Mouse (Mus musculus) limb, embryonic 12.5 days (tissue): Measurements from ENCODE around the gene Nrros. TPM values are rescaled to one million over a fixed set of nuclear protein-coding genes. Genes with fewer than 3 reads are reported as not detected.
A peak's percentile ranks its signal among the peaks of the same experiment; 100 is the strongest.

Experiments
- ATAC-seq: fragments of 200-750 bp; cut with Nextera tagmentation; 2 replicates; pipeline ENCODE4 v1.8.0; 2017; ENCODE audit warnings: low read depth, moderate TSS enrichment; ENCODE audit not compliant: insufficient number of reproducible peaks, insufficient read depth, low FRiP score, low TSS enrichment
- H3K27ac ChIP-seq: fragments of 300-500 bp; sonication (generic); 2 replicates; pipeline ENCODE4 v1.5.1; 2016; ENCODE audit warnings: mild to moderate bottlenecking, moderate library complexity
- H3K27me3 ChIP-seq: fragments of 300-500 bp; sonication (generic); 2 replicates; pipeline ENCODE4 v1.6.1; 2016; ENCODE audit warnings: mild to moderate bottlenecking, moderate library complexity
- H3K36me3 ChIP-seq: fragments of 300-500 bp; sonication (generic); 2 replicates; pipeline ENCODE4 v1.6.1; 2016; ENCODE audit warnings: mild to moderate bottlenecking, moderate library complexity
- H3K4me1 ChIP-seq: fragments of 300-500 bp; sonication (generic); replicated peaks from 2 replicates; pipeline ENCODE4 v1.6.1; 2016
- H3K4me2 ChIP-seq: fragments of 300-500 bp; sonication (generic); 2 replicates; pipeline ENCODE4 v1.6.1; 2016; ENCODE audit warnings: mild to moderate bottlenecking, moderate library complexity
- H3K4me3 ChIP-seq: fragments of 300-500 bp; sonication (generic); replicated peaks from 2 replicates; pipeline ENCODE4 v1.5.1; 2016; ENCODE audit warnings: mild to moderate bottlenecking
- H3K9ac ChIP-seq: fragments of 300-500 bp; sonication (generic); replicated peaks from 2 replicates; pipeline ENCODE4 v1.6.1; 2016; ENCODE audit warnings: mild to moderate bottlenecking, moderate library complexity
- H3K9me3 ChIP-seq: fragments of 300-500 bp; sonication (generic); 2 replicates; pipeline ENCODE4 v1.6.1; 2016; ENCODE audit warnings: mild to moderate bottlenecking, moderate library complexity
- WGBS: fragments of 180-500 bp; shearing (Covaris S2); methylation state at CpG from one replicate; pipeline ENCODE4 v1.1.7; 2016; 5-methylcytosine and 5-hydroxymethylcytosine counted together
- polyA plus RNA-seq: library from polyadenylated mRNA; unstranded; fragments of >200 nt; fragmentation: Nextera tagmentation; extraction: Ambion mirVana; gene quantifications from 2 replicates; pipeline ENCODE4 v1.2.1, GENCODE M21; 2016

Gene Nrros
- polyA plus RNA-seq, 1 experiment from 2014 or later, result 9.4 TPM

GRCm38 (mm10) chr16:32176896-32177686 is 11.7 kb upstream of the Nrros start:
- H3K36me3 ChIP-seq, result no peaks in the 10 kb centered on the region
- no peak for ATAC-seq
- H3K27ac ChIP-seq, result peak overlapping the region; percentile 45; the same call in 1 of the 2 replicates
- WGBS, result 59% methylated on average over 18 of the region's 18 CpGs
- 0 out of 2 replicates have a peak overlapping the region, but pooled peaks have one; percentile 37 for H3K9ac ChIP-seq
- H3K4me2 ChIP-seq, result peak overlapping the region; percentile 6; the same call in 1 of the 2 replicates
- peaks cover 5% of the 10 kb centered on the region for H3K4me1 ChIP-seq
- H3K9me3 ChIP-seq, result no peaks in the 10 kb centered on the region
- no peak overlapping the region for H3K4me3 ChIP-seq
- no peaks in the 10 kb centered on the region for H3K27me3 ChIP-seq

- 91% methylated on average over 4 of the region's 4 CpGs for WGBS
- Histone ChIP-seq H3K27ac (no peak overlapping the region), H3K27me3 (no peaks in the 10 kb centered on the region), H3K36me3 (no peaks in the 10 kb centered on the region), H3K9ac (no peak overlapping the region), H3K9me3 (no peaks in the 10 kb centered on the region), H3K4me1 (peaks cover 5% of the 10 kb centered on the region), H3K4me2 (no peak overlapping the region), H3K4me3 (no peak overlapping the region)
- ATAC-seq, result no peak
These were observed 9.6 kb upstream of the Nrros start for GRCm38 (mm10) chr16:32175029-32175428.

GRCm38 (mm10) chr16:32174340-32175005 is 9.1 kb upstream of the Nrros start:
- H3K4me1 ChIP-seq, result peaks cover 5% of the 10 kb centered on the region
- 89% methylated on average over 8 of the region's 8 CpGs for WGBS
- H3K4me2 ChIP-seq, result no peak overlapping the region
- H3K9ac ChIP-seq, result no peak overlapping the region
- no peak for ATAC-seq
- no peaks in the 10 kb centered on the region for H3K27me3 ChIP-seq
- H3K36me3 ChIP-seq, result no peaks in the 10 kb centered on the region
- H3K27ac ChIP-seq, result no peak overlapping the region
- no peak overlapping the region for H3K4me3 ChIP-seq
- no peaks in the 10 kb centered on the region for H3K9me3 ChIP-seq

GRCm38 (mm10) chr16:32173401-32173800 is 8.0 kb upstream of the Nrros start:
- Histone ChIP-seq H3K36me3 (no peaks in the 10 kb centered on the region), H3K9me3 (no peaks in the 10 kb centered on the region), H3K4me3 (no peak overlapping the region), H3K27me3 (no peaks in the 10 kb centered on the region), H3K9ac (no peak overlapping the region), H3K4me1 (peaks cover 5% of the 10 kb centered on the region), H3K27ac (no peak overlapping the region), H3K4me2 (no peak overlapping the region)
- WGBS, result 74% methylated on average over 11 of the region's 11 CpGs
- ATAC-seq, result no peak

GRCm38 (mm10) chr16:32171031-32171731 is 5.8 kb upstream of the Nrros start:
- H3K27me3 ChIP-seq, result no peaks in the 10 kb centered on the region
- no peak overlapping the region for H3K4me2 ChIP-seq
- no peaks in the 10 kb centered on the region for H3K4me1 ChIP-seq
- no peak for ATAC-seq
- WGBS, result 90% methylated on average over 5 of the region's 5 CpGs
- H3K9ac ChIP-seq, result no peak overlapping the region
- H3K4me3 ChIP-seq, result no peak overlapping the region
- no peaks in the 10 kb centered on the region for H3K9me3 ChIP-seq
- no peak overlapping the region for H3K27ac ChIP-seq
- H3K36me3 ChIP-seq, result no peaks in the 10 kb centered on the region

GRCm38 (mm10) chr16:32167819-32168545 is 2.6 kb upstream of the Nrros start:
- H3K9ac ChIP-seq, result no peak overlapping the region
- peaks cover 11% of the 10 kb centered on the region for H3K4me1 ChIP-seq
- peaks cover 14% of the 10 kb centered on the region for H3K27me3 ChIP-seq
- no peak for ATAC-seq
- H3K27ac ChIP-seq, result no peak overlapping the region
- no peak overlapping the region for H3K4me3 ChIP-seq
- H3K36me3 ChIP-seq, result no peaks in the 10 kb centered on the region
- WGBS, result 85% methylated on average over 4 of the region's 4 CpGs
- H3K9me3 ChIP-seq, result no peaks in the 10 kb centered on the region
- no peak overlapping the region for H3K4me2 ChIP-seq

GRCm38 (mm10) chr16:32164396-32165027 is 882 bp downstream of the Nrros start:
- Histone ChIP-seq H3K4me2 (peak overlapping the region; percentile 84), H3K36me3 (no peaks in the 10 kb centered on the region), H3K4me3 (peak overlapping the region; percentile 46), H3K27me3 (peaks cover 14% of the 10 kb centered on the region), H3K27ac (no peak overlapping the region), H3K4me1 (peaks cover 11% of the 10 kb centered on the region), H3K9ac (peak overlapping the region; percentile 55; the same call in 1 of the 2 replicates), H3K9me3 (no peaks in the 10 kb centered on the region)
- ATAC-seq, result no peak
- WGBS, result 68% methylated on average over 19 of the region's 19 CpGs

GRCm38 (mm10) chr16:32163891-32164290 is 1.5 kb downstream of the Nrros start:
- H3K9me3 ChIP-seq, result no peaks in the 10 kb centered on the region
- ATAC-seq, result no peak

GRCm38 (mm10) chr16:32163392-32163791 is 2.0 kb downstream of the Nrros start:
- Histone ChIP-seq H3K27me3 (peaks cover 14% of the 10 kb centered on the region), H3K27ac (no peak overlapping the region), H3K4me1 (peaks cover 11% of the 10 kb centered on the region), H3K36me3 (no peaks in the 10 kb centered on the region), H3K9ac (no peak overlapping the region), H3K9me3 (no peaks in the 10 kb centered on the region), H3K4me2 (no peak overlapping the region), H3K4me3 (no peak overlapping the region)
- no peak for ATAC-seq
- 78% methylated on average over 4 of the region's 4 CpGs for WGBS

More at GRCm38 (mm10) chr16:32163891-32164290, 1.5 kb downstream of the Nrros start:
- Histone ChIP-seq H3K4me2 (0 out of 2 replicates have a peak overlapping the region, but pooled peaks have one; percentile 84), H3K27me3 (peaks cover 14% of the 10 kb centered on the region), H3K36me3 (no peaks in the 10 kb centered on the region), H3K4me1 (peaks cover 11% of the 10 kb centered on the region), H3K9ac (no peak overlapping the region), H3K4me3 (no peak overlapping the region), H3K27ac (no peak overlapping the region)
- 87% methylated on average over 5 of the region's 5 CpGs for WGBS

GRCm38 (mm10) chr16:32160742-32161323 is 4.6 kb downstream of the Nrros start:
- 92% methylated on average over 9 of the region's 9 CpGs for WGBS
- Histone ChIP-seq H3K9ac (no peak overlapping the region), H3K4me2 (no peak overlapping the region), H3K27ac (no peak overlapping the region), H3K4me3 (no peak overlapping the region), H3K9me3 (no peaks in the 10 kb centered on the region), H3K36me3 (no peaks in the 10 kb centered on the region), H3K4me1 (peaks cover 11% of the 10 kb centered on the region), H3K27me3 (peaks cover 17% of the 10 kb centered on the region)
- ATAC-seq, result no peak
